Mouse (Mus musculus): ENCODE measurements around the gene Tmem9b.

DNA sequence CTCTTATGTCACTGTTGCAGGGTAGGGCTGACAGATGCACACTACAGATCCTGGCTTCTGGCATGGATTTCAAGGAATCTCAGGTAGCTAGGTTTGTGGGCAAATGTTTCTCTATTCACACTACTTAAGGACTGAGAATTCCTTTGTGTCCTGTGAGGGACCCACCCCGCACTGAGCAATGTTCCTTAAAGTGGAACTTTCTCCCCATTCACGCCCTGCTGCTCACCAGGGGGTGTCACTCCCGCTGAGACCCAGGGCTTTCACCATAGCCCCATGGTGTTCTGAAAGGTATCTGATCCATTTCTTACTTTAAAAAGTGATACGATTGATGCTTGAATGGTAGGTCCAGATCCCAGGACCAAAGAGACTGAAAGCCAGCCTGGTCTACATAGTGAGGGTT lies 50.0 kb downstream of the Tmem9b start:
- TF ChIP-seq CTCF (IDR thresholded peaks at IDR 0.05; ENCODE audit: control insufficient read depth, insufficient read depth, insufficient read length) (no peak), MYOG (IDR thresholded peaks at IDR 0.05; ENCODE audit: control insufficient read depth, extremely low read depth, insufficient read length) (no peak), MYOD1 (IDR thresholded peaks at IDR 0.05; ENCODE audit: control insufficient read depth, insufficient read length, low read depth) (no peak), USF1 (IDR thresholded peaks at IDR 0.05; ENCODE audit: low read depth) (no peak), FOSL1 (IDR thresholded peaks at IDR 0.05; ENCODE audit: insufficient read depth, low read length, poor library complexity, severe bottlenecking) (no peak), CEBPB (IDR thresholded peaks at IDR 0.05; ENCODE audit: low read depth) (no peak), MAX (IDR thresholded peaks at IDR 0.05) (no peak)

Data from C2C12 (cell line).